Mouse (Mus musculus) heart, adult 18-20 months (tissue): ENCODE data around the gene AI182371. TPM values are rescaled to one million over a fixed set of nuclear protein-coding genes. Genes with fewer than 3 reads are reported as not detected.
A peak's percentile ranks its signal among the peaks of the same experiment; 100 is the strongest.

Experiments
- DNase-seq, 2 experiments: peaks; one replicate each; pipeline ENCODE4 v3.0.0; 2021 to 2022; ENCODE audit warnings: mixed read lengths in 1 of 2
- total RNA-seq, 2 experiments: library from RNA; stranded (reverse); gene quantifications; 2 replicates each; pipeline ENCODE4 v1.2.3; 2021

Gene AI182371
- total RNA-seq, 2 experiments from 2014 or later: not detected

- DNase-seq: no peak
These were observed 32.2 kb downstream of the AI182371 start for GRCm38 (mm10) chr2:35069124-35069523.

DNA sequence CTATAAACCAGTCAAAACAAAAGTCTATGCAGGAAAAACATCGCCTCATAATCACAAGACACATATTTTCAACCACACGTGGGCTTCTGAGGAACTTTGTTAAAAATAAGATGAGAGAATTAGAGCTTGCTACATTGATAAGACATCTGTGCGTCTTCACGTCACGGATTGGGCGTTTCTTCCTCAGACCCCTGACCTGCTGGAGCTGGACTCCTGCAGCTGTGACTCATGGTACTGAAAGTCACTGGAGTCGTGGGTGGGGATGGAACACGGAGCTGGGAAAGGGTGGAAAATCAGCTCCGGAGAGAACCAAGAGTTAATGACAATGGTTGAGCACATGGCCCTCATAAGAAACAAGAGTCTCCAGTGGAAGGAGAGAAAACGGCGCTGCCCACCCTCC, 34.2 kb downstream of the AI182371 start:
- no peak for DNase-seq

GRCm38 (mm10) chr2:35066525-35067082, 34.7 kb downstream of the AI182371 start:
- DNase-seq: no peak

DNA sequence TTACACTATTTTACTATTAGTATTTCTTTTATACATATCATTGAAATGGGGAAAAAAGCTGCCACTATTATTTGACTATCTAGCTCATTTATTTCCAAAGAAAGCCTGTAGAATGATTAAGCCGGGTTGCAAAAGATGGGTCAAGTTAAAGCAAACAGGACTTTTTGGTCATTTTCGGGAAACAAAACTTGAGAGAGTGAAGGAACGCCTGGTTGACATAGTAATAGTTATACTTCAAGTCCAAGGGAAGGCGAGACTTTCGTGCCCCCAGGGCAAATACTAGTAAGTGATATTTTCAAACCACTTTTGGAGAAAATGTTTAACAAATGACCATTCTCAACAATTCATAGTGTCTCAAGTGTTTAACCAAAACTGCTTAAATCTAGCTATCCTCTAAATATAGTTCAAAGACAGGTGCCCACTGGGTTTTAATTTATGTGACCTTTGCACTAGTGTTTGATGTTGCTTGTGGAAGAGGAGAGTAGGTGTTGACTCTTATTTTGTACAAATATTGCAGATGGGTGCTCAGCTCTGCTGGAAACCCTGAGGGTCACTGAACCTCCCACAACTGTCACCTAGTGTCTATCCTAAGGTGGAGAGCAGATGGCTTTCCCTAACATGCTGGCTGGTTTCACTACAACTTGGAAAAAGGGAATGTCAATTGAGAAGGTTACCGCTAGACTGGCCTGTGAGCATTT, 37.9 kb downstream of the AI182371 start:
- no peak for DNase-seq

GRCm38 (mm10) chr2:35061338-35061737, 40.0 kb downstream of the AI182371 start, which contains the start of gene Hc:
Hc (minus strand) TSS chr2:35061438.
- DNase-seq: no peak

GRCm38 (mm10) chr2:35060897-35061296, 40.4 kb downstream of the AI182371 start:
- DNase-seq: no peak

DNA sequence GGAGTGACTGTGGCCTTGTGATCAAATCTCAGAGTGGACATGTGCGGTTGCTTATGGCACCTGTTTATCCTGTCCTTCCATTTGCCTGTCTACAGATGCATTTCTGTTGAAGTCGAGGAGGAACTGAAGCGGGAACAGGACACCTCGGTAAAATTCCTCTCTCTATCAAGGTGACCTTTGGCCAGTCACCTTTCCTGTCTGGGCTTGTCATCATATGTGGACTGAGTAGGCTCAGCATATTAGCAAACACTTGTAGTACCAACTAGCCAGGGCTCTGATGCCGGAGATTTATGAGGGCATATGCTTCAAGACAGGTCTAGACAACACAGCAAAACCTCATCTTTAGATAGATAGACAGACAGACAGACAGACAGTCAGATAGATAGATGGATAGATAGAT, 41.1 kb downstream of the AI182371 start:
- no peak for DNase-seq

- DNase-seq: no peak
These were observed 43.0 kb downstream of the AI182371 start for GRCm38 (mm10) chr2:35058325-35058724.

DNA sequence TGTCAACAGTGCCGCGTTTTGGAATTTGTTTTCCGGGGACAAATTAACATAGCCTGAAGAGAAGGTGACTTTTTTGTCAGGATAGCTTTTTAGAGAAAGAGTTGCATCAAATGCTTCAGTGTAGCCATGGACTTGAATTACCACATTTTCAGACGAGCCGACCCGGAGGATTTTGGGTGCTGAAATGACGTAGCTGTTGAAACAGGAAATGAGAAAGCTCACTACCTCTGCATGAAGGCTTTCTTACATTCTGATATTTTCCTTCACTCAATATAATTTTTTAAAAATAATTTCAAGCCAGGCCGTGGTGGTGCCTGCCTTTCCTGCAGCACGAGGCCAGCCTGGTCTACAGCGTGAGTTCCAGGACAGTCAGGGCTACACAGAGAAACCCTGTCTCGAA, 44.1 kb downstream of the AI182371 start:
- DNase-seq: no peak

- DNase-seq: peak; percentile 6 to 15
These were observed 52.5 kb downstream of the AI182371 start for GRCm38 (mm10) chr2:35048851-35049250.

DNA sequence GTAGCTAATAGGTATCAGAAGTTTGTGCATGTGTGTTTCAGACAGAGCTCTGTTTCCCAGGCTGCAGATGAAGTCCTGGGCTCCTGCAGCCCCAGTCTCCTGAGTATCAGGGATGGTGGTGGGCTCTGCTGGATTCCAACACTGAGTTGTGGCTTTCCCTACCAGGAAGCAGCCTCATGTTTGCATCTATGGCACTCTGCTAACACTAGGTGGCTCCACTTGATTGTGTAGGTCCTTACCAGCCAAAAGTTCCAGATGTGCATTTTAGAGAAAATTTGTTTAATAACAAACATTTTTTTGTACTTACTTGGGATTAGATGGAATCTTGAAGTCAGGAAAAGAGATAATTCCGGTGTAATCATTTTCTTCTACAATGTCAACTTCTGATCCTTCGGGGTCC, 56.4 kb downstream of the AI182371 start:
- DNase-seq: peak; percentile 11 to 29

GRCm38 (mm10) chr2:35038580-35039375, 62.6 kb downstream of the AI182371 start:
- DNase-seq: no peak

Other genes with a start within 250 kb of the AI182371 start
- gene Cutal, start 227.1 kb downstream of the AI182371 start, total RNA-seq: 1 to 10 TPM in 1 of 2 experiments, under 1 TPM in 1; 0.74 to 1.3 TPM
- gene Psmd5, start 226.6 kb downstream of the AI182371 start, total RNA-seq: 10 to 100 TPM; 16.7 to 18.5 TPM
- gene Phf19, start 187.5 kb downstream of the AI182371 start, total RNA-seq: under 1 TPM; 0.93 to 0.99 TPM
- 1 to 10 TPM; 1.9 to 3.5 TPM for gene Traf1, start 139.8 kb downstream of the AI182371 start, total RNA-seq
- not detected for gene Hc, start 40.1 kb downstream of the AI182371 start, total RNA-seq
- 1 to 10 TPM; 3.7 to 5.2 TPM for gene Cntrl, start 7.9 kb upstream of the AI182371 start, total RNA-seq
- 100 to 1,000 TPM; 128 to 136 TPM for gene Rab14, start 99.6 kb upstream of the AI182371 start, total RNA-seq
- 100 to 1,000 TPM; 742 to 802 TPM for gene Gsn, start 154.8 kb upstream of the AI182371 start, total RNA-seq
- gene Stom, start 235.4 kb upstream of the AI182371 start, total RNA-seq: 100 to 1,000 TPM in 1 of 2 experiments, 10 to 100 TPM in 1; 88.5 to 102 TPM